ENCODE assay signal across 18 mouse cellular contexts in the genomic region with DNA sequence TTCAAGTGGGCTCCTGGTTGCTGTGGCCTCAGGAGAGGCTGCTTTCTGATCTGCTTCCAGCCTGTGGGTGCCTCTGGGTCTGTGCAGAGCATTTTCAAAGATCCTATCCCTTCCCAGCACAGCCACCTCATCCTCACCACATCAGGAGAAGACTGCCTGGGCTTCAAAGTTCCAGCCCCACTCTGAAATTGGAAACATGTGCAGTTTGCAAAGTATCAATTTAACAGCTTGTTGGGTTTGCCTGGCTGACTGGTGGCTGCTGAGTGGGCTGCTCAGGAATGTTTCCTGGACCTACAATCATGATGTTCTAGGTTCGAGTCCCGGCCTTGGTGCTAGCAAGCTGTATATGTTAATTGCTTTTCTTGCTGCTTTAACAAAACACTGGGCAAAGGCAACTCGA.
"Had no signal": no experiment of that assay in that cellular context is flagged by ENCODE, and none has a peak within 500 bp of the region (broad histone marks: within the 10 kb centered on the region; RNA-seq: fewer than 3 reads in every experiment).

No protein-coding gene starts in this region.

- H3K4me2 ChIP-seq: limb, embryonic 13.5 days; liver, embryonic 11.5 days; liver, embryonic 15.5 days; lung, embryonic 14.5 days; midbrain, embryonic 11.5 days; midbrain, embryonic 15.5 days; neural tube, embryonic 12.5 days had no signal

- DNase-seq: layer of hippocampus, adult 9-11 months; layer of hippocampus, postnatal 36 days; lung, embryonic 14.5 days; lung, postnatal 10 days; retina, postnatal 1 day; right cerebral cortex, postnatal 4 days; spleen, adult 18-20 months; thymus, adult 2 months; thymus, postnatal 25 days had no signal

- H3K36me3 ChIP-seq: limb, embryonic 13.5 days; liver, embryonic 15.5 days; midbrain, embryonic 15.5 days; neural tube, embryonic 12.5 days had no signal

- H3K27ac ChIP-seq: kidney, postnatal 0 days; limb, embryonic 13.5 days; liver, embryonic 15.5 days; macrophage; midbrain, embryonic 15.5 days; neural tube, embryonic 12.5 days had no signal

- ATAC-seq: midbrain, embryonic 15.5 days had no signal

- H3K4me1 ChIP-seq: limb, embryonic 13.5 days; liver, embryonic 15.5 days; midbrain, embryonic 15.5 days; neural tube, embryonic 12.5 days had no signal

- H3K4me3 ChIP-seq: limb, embryonic 13.5 days; liver, embryonic 15.5 days; megakaryocyte, embryonic 14.5 days; midbrain, embryonic 15.5 days; neural tube, embryonic 12.5 days had no signal

- H3K27me3 ChIP-seq: limb, embryonic 13.5 days; liver, embryonic 15.5 days; midbrain, embryonic 15.5 days; neural tube, embryonic 12.5 days had no signal

- H3K9ac ChIP-seq: limb, embryonic 13.5 days; liver, embryonic 15.5 days; lung, embryonic 14.5 days; midbrain, embryonic 15.5 days; neural tube, embryonic 12.5 days had no signal

- H3K9me3 ChIP-seq: limb, embryonic 13.5 days; liver, embryonic 15.5 days; midbrain, embryonic 15.5 days; neural tube, embryonic 12.5 days had no signal
